Mouse (Mus musculus) embryonic fibroblast, embryonic 13.5 days (primary cell): ENCODE results near the gene Exoc7.

ENCODE experiments used
- CTCF ChIP-seq: IDR thresholded peaks from 2 replicates; pipeline ENCODE4 v1.5.1; 2011; ENCODE audit warnings: mild to moderate bottlenecking, control low read depth, low read length, moderate library complexity, borderline replicate concordance; ENCODE audit not compliant: insufficient read depth
- POLR2A ChIP-seq: IDR thresholded peaks from 2 replicates; pipeline ENCODE4 v1.6.1; 2011; ENCODE audit warnings: low read depth, mild to moderate bottlenecking, control low read depth, low read length, moderate library complexity

- TF ChIP-seq POLR2A (no peak), CTCF (no peak)
Measured at GRCm38 (mm10) chr11:116244580-116244979, 62.5 kb downstream of the Exoc7 start.
